Mouse (Mus musculus) liver, postnatal 0 days (tissue): ENCODE results near the gene Xaf1.

ENCODE experiments used
- CTCF ChIP-seq: sonication (generic); IDR thresholded peaks from 2 replicates; pipeline ENCODE4 v1.5.1; 2016; ENCODE audit warnings: antibody characterized with exemption, low read depth
- EP300 ChIP-seq: IDR thresholded peaks from 2 replicates; pipeline ENCODE4 v1.6.1; 2016; ENCODE audit warnings: antibody characterized with exemption, low read depth, mild to moderate bottlenecking

GRCm38 (mm10) chr11:72311355-72312001, 10.0 kb downstream of the Xaf1 start:
- TF ChIP-seq CTCF = no peak
- TF ChIP-seq EP300 = no peak
